Comparison of ENCODE assay signal across 10 mouse cellular contexts in the genomic region with DNA sequence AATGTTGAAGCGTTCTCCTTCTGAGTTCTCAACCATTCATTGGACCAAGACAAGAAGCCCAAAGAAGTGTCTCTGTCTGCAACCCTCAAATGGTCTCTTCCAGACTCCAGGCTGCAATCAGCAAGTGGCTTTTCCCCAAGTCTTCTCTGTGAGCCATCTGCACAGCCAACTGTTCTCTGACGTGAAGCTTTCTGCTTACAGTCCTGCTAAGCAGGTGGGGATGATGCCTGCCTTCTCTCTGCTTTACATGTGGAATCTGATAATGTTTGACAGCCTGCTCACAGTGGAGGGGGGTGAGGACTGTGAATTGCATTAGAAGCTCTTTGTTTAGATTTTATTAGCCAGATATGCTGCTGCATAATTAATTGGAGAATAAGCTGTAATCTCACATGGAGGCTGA.
A peak's percentile ranks its signal among the peaks of the same experiment; 100 is the strongest.
DNase-seq lines count a peak whose midpoint lies in the region; ATAC-seq and TF ChIP-seq lines count a peak whose summit lies in the region.
"Had no signal": no experiment of that assay in that cellular context is flagged by ENCODE, and none has a peak within 500 bp of the region (broad histone marks: within the 10 kb centered on the region; RNA-seq: fewer than 3 reads in every experiment).

No protein-coding gene starts in this region.

- H3K36me3 ChIP-seq in forebrain, embryonic 13.5 days (ENCODE audit: poor library complexity, severe bottlenecking), result no peaks in the 10 kb centered on the region
- H3K36me3 ChIP-seq in forebrain, embryonic 12.5 days (replicated peaks), result no peaks in the 10 kb centered on the region
- H3K36me3 ChIP-seq in hindbrain, embryonic 15.5 days, result no peaks in the 10 kb centered on the region

- DNase-seq in cerebellum, adult 2 months, result peak; percentile 53 to 76
- peak; percentile 21 to 25 for DNase-seq in left cerebral cortex, postnatal 36 days (ENCODE audit: low spot score in 2 of 2)
- no peak for DNase-seq in kidney, adult 18-20 months
- no peak for DNase-seq in lung, postnatal 25 days (ENCODE audit: low spot score)
- no peak for DNase-seq in lung, adult 18-20 months
- DNase-seq: adrenal gland, postnatal 25 days had no signal

- H3K27ac ChIP-seq in forebrain, embryonic 13.5 days, result peak overlapping the region; percentile 35; the same call in 1 of the 2 replicates
- no peak overlapping the region for H3K27ac ChIP-seq in forebrain, embryonic 12.5 days
- H3K27ac ChIP-seq in cerebellum, adult 2 months (ENCODE audit: insufficient read depth, low read length), result no peak overlapping the region
- no peak overlapping the region for H3K27ac ChIP-seq in hindbrain, embryonic 15.5 days (replicated peaks)

- no peaks in the 10 kb centered on the region for H3K27me3 ChIP-seq in forebrain, embryonic 13.5 days
- no peaks in the 10 kb centered on the region for H3K27me3 ChIP-seq in forebrain, embryonic 12.5 days
- no peaks in the 10 kb centered on the region; the same call in 1 of the 2 replicates for H3K27me3 ChIP-seq in cerebellum, adult 2 months (ENCODE audit: control insufficient read depth, insufficient read depth, low read length)
- H3K27me3 ChIP-seq in hindbrain, embryonic 15.5 days, result no peaks in the 10 kb centered on the region

- 65% methylated on average over 2 of the region's 2 CpGs for WGBS in forebrain, embryonic 13.5 days
- 72% methylated on average over 2 of the region's 2 CpGs for WGBS in forebrain, embryonic 12.5 days
- 15% methylated on average over 2 of the region's 2 CpGs for WGBS in cerebellum, adult 2 months
- 52% methylated on average over 2 of the region's 2 CpGs for WGBS in hindbrain, embryonic 15.5 days

- H3K9me3 ChIP-seq in forebrain, embryonic 13.5 days (replicated peaks), result 0 out of 2 replicates have a peak, but pooled peaks cover 3% of the 10 kb centered on the region
- no peaks in the 10 kb centered on the region for H3K9me3 ChIP-seq in forebrain, embryonic 12.5 days
- no peaks in the 10 kb centered on the region for H3K9me3 ChIP-seq in hindbrain, embryonic 15.5 days

- H3K4me2 ChIP-seq in forebrain, embryonic 13.5 days, result no peak overlapping the region
- no peak overlapping the region for H3K4me2 ChIP-seq in forebrain, embryonic 12.5 days
- no peak overlapping the region for H3K4me2 ChIP-seq in hindbrain, embryonic 15.5 days

- TF ChIP-seq POLR2A in cerebellum, adult 2 months (IDR thresholded peaks at IDR 0.05; ENCODE audit: borderline replicate concordance, insufficient read depth, low read length), result no peak

- 0 out of 2 replicates have a peak, but pooled peaks cover 4% of the 10 kb centered on the region for H3K4me1 ChIP-seq in forebrain, embryonic 13.5 days
- H3K4me1 ChIP-seq in forebrain, embryonic 12.5 days, result peaks cover 3% of the 10 kb centered on the region; the same call in 1 of the 2 replicates
- H3K4me1 ChIP-seq in cerebellum, adult 2 months (ENCODE audit: control insufficient read depth, insufficient read depth, low read length), result peaks cover 5% of the 10 kb centered on the region; the same call in 1 of the 2 replicates
- no peaks in the 10 kb centered on the region for H3K4me1 ChIP-seq in hindbrain, embryonic 15.5 days (replicated peaks)

- TF ChIP-seq CTCF in cerebellum, adult 2 months (IDR thresholded peaks at IDR 0.05; ENCODE audit: borderline replicate concordance, insufficient read depth, low read depth, low read length), result no peak

- peak; percentile 89 for ATAC-seq in forebrain, embryonic 13.5 days
- ATAC-seq in forebrain, embryonic 12.5 days (ENCODE audit: low FRiP score), result no peak
- peak; percentile 34; the same call in 1 of the 2 replicates for ATAC-seq in hindbrain, embryonic 15.5 days (ENCODE audit: low FRiP score, low read depth)
- ATAC-seq: inflammation-experienced regulatory T-cells, adult 6 months had no signal

- H3K9ac ChIP-seq in forebrain, embryonic 13.5 days, result no peak overlapping the region
- H3K9ac ChIP-seq in forebrain, embryonic 12.5 days, result no peak overlapping the region
- no peak overlapping the region for H3K9ac ChIP-seq in hindbrain, embryonic 15.5 days

- no peak overlapping the region for H3K4me3 ChIP-seq in forebrain, embryonic 13.5 days
- H3K4me3 ChIP-seq in forebrain, embryonic 12.5 days (replicated peaks), result no peak overlapping the region
- H3K4me3 ChIP-seq in cerebellum, adult 2 months (replicated peaks; ENCODE audit: insufficient read depth, low read depth, low read length), result no peak overlapping the region
- H3K4me3 ChIP-seq in hindbrain, embryonic 15.5 days, result no peak overlapping the region

- intact Hi-C loops in left cerebral cortex, postnatal 36 days (cut with DNase I), result no loop called here

Comparison
In these comparisons a context has a peak if more than half of its experiments do, and no peak if none do; other contexts are left out.
1. DNase-seq: peak in cerebellum, adult 2 months (2 of 2) and left cerebral cortex, postnatal 36 days (2 of 2); none in kidney, adult 18-20 months (single experiment), lung, postnatal 25 days (single experiment) and lung, adult 18-20 months (0 of 2).